ENCODE assay signal across 14 mouse cellular contexts in the genomic region with DNA sequence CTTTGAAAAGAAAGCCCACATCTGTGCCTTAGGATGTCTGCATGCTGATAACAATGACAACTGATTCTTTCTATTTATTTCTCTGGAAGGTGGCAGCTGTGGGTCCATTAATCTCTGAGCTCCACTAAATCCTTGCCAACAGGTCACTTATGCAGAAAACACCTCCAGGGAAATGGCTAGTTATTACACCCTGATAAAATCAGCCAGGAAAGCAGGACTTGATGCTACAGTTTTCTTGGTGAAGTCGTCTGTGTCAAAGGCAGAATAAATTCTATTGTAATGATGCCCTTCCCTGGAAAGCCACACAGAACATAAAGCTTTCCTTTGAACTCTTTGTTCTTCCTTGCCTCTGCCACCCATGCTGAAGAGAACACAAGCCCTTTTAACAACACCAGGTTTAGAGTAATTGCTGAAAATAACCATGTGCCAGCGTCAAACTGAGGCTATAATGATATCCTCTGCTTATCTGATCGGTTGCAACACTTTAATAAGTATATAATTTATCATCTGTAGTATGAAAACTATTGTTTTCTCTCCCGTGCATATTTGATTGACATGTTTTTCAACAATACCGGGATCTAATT. TPM values are rescaled to one million over a fixed set of nuclear protein-coding genes. Genes with fewer than 3 reads are reported as not detected.
DNase-seq lines count a peak whose midpoint lies in the region; ATAC-seq and TF ChIP-seq lines count a peak whose summit lies in the region.
"Had no signal": no experiment of that assay in that cellular context is flagged by ENCODE, and none has a peak within 500 bp of the region (broad histone marks: within the 10 kb centered on the region; RNA-seq: fewer than 3 reads in every experiment).

No protein-coding gene starts in this region.

- no peaks in the 10 kb centered on the region for H3K9me3 ChIP-seq in hindbrain, embryonic 10.5 days
- no peaks in the 10 kb centered on the region for H3K9me3 ChIP-seq in midbrain, embryonic 13.5 days
- no peaks in the 10 kb centered on the region for H3K9me3 ChIP-seq in limb, embryonic 10.5 days (replicated peaks)
- no peaks in the 10 kb centered on the region for H3K9me3 ChIP-seq in liver, embryonic 11.5 days (ENCODE audit: control insufficient read depth, low read length)
- H3K9me3 ChIP-seq: embryonic facial prominence, embryonic 13.5 days; heart, embryonic 10.5 days; stomach, embryonic 15.5 days had no signal

- 34% methylated on average over 5 of the region's 5 CpGs for WGBS in hindbrain, embryonic 10.5 days
- 10% methylated on average over 5 of the region's 5 CpGs for WGBS in midbrain, embryonic 13.5 days
- 35% methylated on average over 5 of the region's 5 CpGs for WGBS in limb, embryonic 10.5 days
- 58% methylated on average over 5 of the region's 5 CpGs for WGBS in liver, embryonic 11.5 days

- ATAC-seq in midbrain, embryonic 13.5 days, result peak; percentile 69
- no peak for ATAC-seq in liver, embryonic 11.5 days (replicated peaks; ENCODE audit: low FRiP score)

- peak overlapping the region; percentile 79 for H3K27ac ChIP-seq in layer of hippocampus, adult 2 months
- H3K27ac ChIP-seq in hindbrain, embryonic 10.5 days, result peak overlapping the region; percentile 50
- H3K27ac ChIP-seq in midbrain, embryonic 13.5 days, result peak overlapping the region; percentile 84
- no peak overlapping the region for H3K27ac ChIP-seq in limb, embryonic 10.5 days
- H3K27ac ChIP-seq in liver, embryonic 11.5 days (ENCODE audit: low read depth, low read length), result no peak overlapping the region
- H3K27ac ChIP-seq: embryonic facial prominence, embryonic 13.5 days; heart, embryonic 10.5 days; stomach, embryonic 15.5 days had no signal

- peak overlapping the region; percentile 39 for H3K4me2 ChIP-seq in midbrain, embryonic 13.5 days (replicated peaks)
- H3K4me2 ChIP-seq in liver, embryonic 11.5 days, result no peak overlapping the region
- H3K4me2 ChIP-seq: embryonic facial prominence, embryonic 13.5 days; stomach, embryonic 15.5 days had no signal

- H3K9ac ChIP-seq in midbrain, embryonic 13.5 days (replicated peaks), result peak overlapping the region; percentile 39; the same call in 1 of the 2 replicates
- no peak overlapping the region for H3K9ac ChIP-seq in liver, embryonic 11.5 days (ENCODE audit: low read depth, low read length)
- H3K9ac ChIP-seq: embryonic facial prominence, embryonic 13.5 days; stomach, embryonic 15.5 days had no signal

- TF ChIP-seq CTCF in layer of hippocampus, adult 2 months (conservative IDR thresholded peaks at IDR 0.05), result no peak

- no peaks in the 10 kb centered on the region for H3K36me3 ChIP-seq in hindbrain, embryonic 10.5 days
- no peaks in the 10 kb centered on the region for H3K36me3 ChIP-seq in midbrain, embryonic 13.5 days
- H3K36me3 ChIP-seq in limb, embryonic 10.5 days, result no peaks in the 10 kb centered on the region
- H3K36me3 ChIP-seq in liver, embryonic 11.5 days (ENCODE audit: control insufficient read depth, insufficient read depth, low read length), result no peaks in the 10 kb centered on the region
- H3K36me3 ChIP-seq: embryonic facial prominence, embryonic 13.5 days; heart, embryonic 10.5 days; stomach, embryonic 15.5 days had no signal

- H3K4me3 ChIP-seq in layer of hippocampus, adult 2 months, result peak overlapping the region; percentile 45
- H3K4me3 ChIP-seq in hindbrain, embryonic 10.5 days, result peak overlapping the region; percentile 1; the same call in 1 of the 2 replicates
- no peak overlapping the region for H3K4me3 ChIP-seq in midbrain, embryonic 13.5 days (replicated peaks)
- no peak overlapping the region for H3K4me3 ChIP-seq in limb, embryonic 10.5 days
- H3K4me3 ChIP-seq in liver, embryonic 11.5 days (ENCODE audit: low read depth, low read length), result no peak overlapping the region
- H3K4me3 ChIP-seq: embryonic facial prominence, embryonic 13.5 days; heart, embryonic 10.5 days; stomach, embryonic 15.5 days had no signal

- peaks cover 38% of the 10 kb centered on the region for H3K4me1 ChIP-seq in hindbrain, embryonic 10.5 days (replicated peaks)
- peaks cover 33% of the 10 kb centered on the region for H3K4me1 ChIP-seq in midbrain, embryonic 13.5 days (replicated peaks)
- peaks cover 25% of the 10 kb centered on the region for H3K4me1 ChIP-seq in limb, embryonic 10.5 days
- H3K4me1 ChIP-seq in liver, embryonic 11.5 days (replicated peaks; ENCODE audit: control insufficient read depth, insufficient read depth, low read length), result no peaks in the 10 kb centered on the region; the same call in 1 of the 2 replicates
- H3K4me1 ChIP-seq: stomach, embryonic 15.5 days had no signal

- no peaks in the 10 kb centered on the region for H3K27me3 ChIP-seq in hindbrain, embryonic 10.5 days (ENCODE audit: insufficient read depth, poor library complexity, severe bottlenecking)
- no peaks in the 10 kb centered on the region for H3K27me3 ChIP-seq in midbrain, embryonic 13.5 days
- no peaks in the 10 kb centered on the region for H3K27me3 ChIP-seq in limb, embryonic 10.5 days (ENCODE audit: low read depth, poor library complexity, severe bottlenecking)
- H3K27me3 ChIP-seq in liver, embryonic 11.5 days (replicated peaks; ENCODE audit: control insufficient read depth, insufficient read depth, low read length), result no peaks in the 10 kb centered on the region
- H3K27me3 ChIP-seq: embryonic facial prominence, embryonic 13.5 days; stomach, embryonic 15.5 days had no signal

- no peak for DNase-seq in layer of hippocampus, adult 2 months (ENCODE audit: low spot score in 2 of 2)
- no peak for DNase-seq in layer of hippocampus, postnatal 10 days (ENCODE audit: low spot score in 2 of 2)
- no peak for DNase-seq in hindbrain, embryonic 10.5 days (ENCODE audit: low spot score)
- DNase-seq in retina, postnatal 1 day, result peak; percentile 41
- no peak for DNase-seq in limb, embryonic 10.5 days (ENCODE audit: low spot score)
- DNase-seq in liver, embryonic 11.5 days (ENCODE audit: low spot score), result no peak
- DNase-seq in kidney, postnatal 25 days, result no peak
- DNase-seq: adrenal gland, adult 8-10 months; cerebellum, adult 18-20 months; liver had no signal

RNA-seq across cellular contexts. Expression of a gene that starts 47.1 kb away (rescaled TPM):
- total RNA-seq in layer of hippocampus, adult 2 months (2021), result 100 to 1,000 TPM; 193 to 200 TPM
- total RNA-seq in layer of hippocampus, postnatal 10 days (2021), result 100 to 1,000 TPM; 158 to 166 TPM
- 15.1 and 16.5 TPM in 2 replicates for polyA plus RNA-seq in hindbrain, embryonic 10.5 days (2016; fragmentation: Nextera tagmentation; extraction: Ambion mirVana)
- 37.6 and 43.0 TPM in 2 replicates for polyA plus RNA-seq in midbrain, embryonic 13.5 days (2015; fragmentation: Nextera tagmentation; extraction: Ambion mirVana)
- 9.8 and 10.1 TPM in 2 replicates for polyA plus RNA-seq in limb, embryonic 10.5 days (2016; fragmentation: Nextera tagmentation; extraction: Ambion mirVana)
- polyA plus RNA-seq in liver, embryonic 11.5 days (2014; fragmentation: Nextera tagmentation; extraction: Ambion mirVana), result 11.8 and 16.1 TPM in 2 replicates

Comparison
In these comparisons a context has a peak if more than half of its experiments do, and no peak if none do; other contexts are left out.
1. H3K27ac ChIP-seq: peak in layer of hippocampus, adult 2 months (single experiment), hindbrain, embryonic 10.5 days (single experiment) and midbrain, embryonic 13.5 days (single experiment); none in limb, embryonic 10.5 days (single experiment) and liver, embryonic 11.5 days (single experiment).
2. H3K4me3 ChIP-seq: peak in layer of hippocampus, adult 2 months (single experiment) and hindbrain, embryonic 10.5 days (single experiment); none in midbrain, embryonic 13.5 days (single experiment), limb, embryonic 10.5 days (single experiment) and liver, embryonic 11.5 days (single experiment).